Mouse (Mus musculus) kidney, adult 2 months (tissue): ENCODE results near the gene Lima1.

ENCODE experiments used
- CTCF ChIP-seq: fragments of 200-500 bp; conservative IDR thresholded peaks from 2 replicates; pipeline ENCODE4 v1.5.1; 2011; ENCODE audit warnings: low read depth, mild to moderate bottlenecking, control low read depth, low read length, moderate library complexity, mixed read lengths; ENCODE audit not compliant: insufficient read depth, insufficient read length
- POLR2A ChIP-seq: fragments of 200-500 bp; IDR thresholded peaks from one replicate; pipeline ENCODE4 v1.6.1; 2011; ENCODE audit warnings: low read depth, low read length, control low read depth

GRCm38 (mm10) chr15:99828061-99828460 lies 47.2 kb downstream of the Lima1 start:
- no peak for TF ChIP-seq CTCF
- no peak for TF ChIP-seq POLR2A
